Mouse (Mus musculus) lung, postnatal 4 days (tissue): ENCODE results near the gene Stk25.

Source experiments
- DNase-seq, 2 experiments: peaks; one replicate each; pipeline ENCODE4 v3.0.0; 2021

Gene Stk25

DNA sequence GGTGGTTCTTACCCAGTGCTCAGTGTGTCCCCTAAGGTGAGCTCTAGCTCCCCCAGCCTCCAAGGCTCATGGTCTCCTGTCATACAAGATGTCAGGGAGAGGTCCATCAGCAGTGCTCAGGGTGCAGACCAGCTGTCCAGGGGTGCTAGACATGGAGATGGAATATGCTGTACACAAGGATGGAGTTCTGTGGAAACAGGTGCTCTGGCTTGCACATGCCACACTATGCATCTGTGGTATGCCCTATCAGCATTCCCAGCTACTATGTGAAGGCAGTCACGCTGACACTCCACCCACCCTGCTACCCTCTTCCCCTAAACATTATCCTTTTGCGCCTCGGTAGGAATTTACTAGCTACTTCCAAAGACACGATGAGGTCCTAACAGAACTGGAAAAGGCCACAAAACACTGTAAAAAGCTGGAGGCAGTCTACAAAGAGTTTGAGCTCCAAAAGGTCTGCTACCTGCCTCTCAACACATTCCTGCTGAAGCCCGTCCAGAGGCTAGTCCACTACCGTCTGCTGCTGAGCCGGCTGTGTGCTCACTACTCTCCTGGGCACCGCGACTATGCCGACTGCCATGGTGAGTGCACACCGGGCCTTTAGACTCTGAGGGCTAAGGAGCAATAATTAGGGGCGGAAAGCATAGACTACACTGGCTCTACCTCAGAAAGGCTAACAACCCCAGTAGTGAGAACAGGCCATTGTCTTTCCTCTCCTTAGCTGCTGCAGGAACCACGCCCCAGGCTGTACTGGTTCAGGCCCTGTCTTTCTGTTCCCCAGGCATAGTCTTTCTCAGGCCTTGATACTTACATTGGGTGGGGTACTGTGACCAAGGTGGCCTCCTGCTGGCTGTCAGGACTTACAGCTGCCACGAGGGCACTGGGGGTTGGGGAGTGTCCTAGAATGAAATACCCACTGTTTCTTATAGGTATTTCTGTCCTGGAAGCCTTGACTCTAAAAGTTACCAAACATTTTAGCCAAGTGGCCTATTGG is 51.1 kb downstream of the Stk25 start:
- DNase-seq = no peak

DNA sequence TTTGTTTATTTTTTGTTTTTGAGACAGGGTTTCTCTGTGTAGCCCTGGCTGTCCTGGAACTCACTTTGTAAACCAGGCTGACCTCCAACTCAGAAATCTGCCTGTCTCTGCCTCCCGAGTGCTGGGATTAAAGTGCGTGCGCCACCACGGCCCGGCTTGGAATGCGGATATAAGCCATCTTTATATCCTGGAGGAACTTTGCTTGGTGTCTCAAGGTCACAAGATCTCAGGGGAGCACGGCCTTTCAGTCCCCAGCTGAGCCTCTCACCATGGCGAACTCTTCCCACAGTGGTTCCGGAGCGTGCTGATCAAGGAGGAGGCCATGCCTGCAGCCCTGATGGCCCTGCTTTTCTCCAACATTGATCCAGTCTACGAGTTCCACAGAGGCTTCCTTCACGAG is 54.5 kb downstream of the Stk25 start:
- no peak for DNase-seq

GRCm38 (mm10) chr1:93602911-93603310 is 55.5 kb downstream of the Stk25 start:
- no peak for DNase-seq

GRCm38 (mm10) chr1:93595916-93596315 is 62.5 kb downstream of the Stk25 start:
- no peak for DNase-seq

- no peak for DNase-seq
Observed at GRCm38 (mm10) chr1:93593960-93594359, 64.5 kb downstream of the Stk25 start.

GRCm38 (mm10) chr1:93588346-93588745 is 70.1 kb downstream of the Stk25 start:
- no peak for DNase-seq

- DNase-seq = no peak
Observed at GRCm38 (mm10) chr1:93581545-93581944, 76.9 kb downstream of the Stk25 start.

GRCm38 (mm10) chr1:93577861-93578260 is 80.6 kb downstream of the Stk25 start:
- no peak for DNase-seq

DNA sequence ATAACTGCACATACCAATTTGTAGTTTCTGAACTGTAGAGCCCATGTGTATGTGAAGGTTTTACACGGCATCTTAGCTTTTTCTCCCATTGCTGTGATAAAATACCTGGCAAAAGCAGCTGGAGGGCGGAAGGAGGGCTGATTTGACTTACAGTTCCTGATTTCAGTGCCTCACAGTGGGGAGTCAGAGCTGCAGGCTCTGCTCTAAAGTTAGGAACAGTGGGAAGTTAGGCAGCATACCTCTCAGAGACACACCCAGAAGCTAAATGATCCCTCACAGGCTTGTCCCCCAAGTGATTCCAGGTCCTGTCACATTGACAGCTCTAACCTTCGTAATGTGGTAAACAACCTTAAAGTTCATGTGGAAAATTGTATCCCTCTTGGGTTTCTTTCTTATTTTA is 81.4 kb downstream of the Stk25 start:
- no peak for DNase-seq
